10 mouse cellular contexts compared by ENCODE assay signal in the genomic region with DNA sequence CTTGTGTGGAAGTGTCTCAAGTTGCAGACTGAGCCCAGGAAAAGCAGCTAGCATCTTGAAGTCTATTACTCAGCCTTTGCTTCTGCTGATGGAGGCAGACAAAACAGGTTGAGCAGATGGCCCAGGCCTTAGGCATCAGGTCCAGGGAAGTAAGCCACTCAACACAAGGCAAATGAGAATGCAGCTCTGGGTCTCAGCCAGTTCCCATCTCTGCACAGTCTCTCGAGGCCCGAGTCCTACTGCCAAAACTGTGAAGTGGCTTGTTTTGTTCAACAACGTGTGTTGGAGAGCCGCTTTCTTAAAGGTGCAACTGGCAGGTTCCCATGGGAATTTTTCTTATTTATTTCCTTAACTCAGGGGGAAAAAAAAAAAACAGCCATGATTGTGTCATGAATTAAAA.
DNase-seq lines count a peak whose midpoint lies in the region; ATAC-seq and TF ChIP-seq lines count a peak whose summit lies in the region.
"Had no signal": no experiment of that assay in that cellular context is flagged by ENCODE, and none has a peak within 500 bp of the region (broad histone marks: within the 10 kb centered on the region; RNA-seq: fewer than 3 reads in every experiment).

No protein-coding gene starts in this region.

- no peaks in the 10 kb centered on the region; the same call in 1 of the 2 replicates for H3K4me1 ChIP-seq in lung, adult 2 months (ENCODE audit: control insufficient read depth, insufficient read depth, low read length)
- H3K4me1 ChIP-seq in heart, adult 2 months (ENCODE audit: control insufficient read depth, insufficient read depth, low read length) = no peaks in the 10 kb centered on the region

- H3K4me3 ChIP-seq in layer of hippocampus, adult 2 months = no peak overlapping the region
- H3K4me3 ChIP-seq in lung, adult 2 months (replicated peaks; ENCODE audit: extremely low read depth, low read depth, low read length) = no peak overlapping the region
- H3K4me3 ChIP-seq in heart, adult 2 months = no peak overlapping the region
- H3K4me3 ChIP-seq: embryonic facial prominence, embryonic 13.5 days had no signal

- TF ChIP-seq CTCF in layer of hippocampus, adult 2 months (conservative IDR thresholded peaks at IDR 0.05) = no peak
- TF ChIP-seq CTCF in lung, adult 2 months (IDR thresholded peaks at IDR 0.05; ENCODE audit: insufficient read depth, low read length) = no peak
- no peak for TF ChIP-seq CTCF in heart, adult 2 months (IDR thresholded peaks at IDR 0.05)

- H3K79me2 ChIP-seq in heart, adult 2 months (replicated peaks; ENCODE audit: control insufficient read depth, insufficient read depth, low read length) = no peaks in the 10 kb centered on the region

- ATAC-seq in erythroid progenitor cell, adult 5-6 weeks (replicated peaks; ENCODE audit: low FRiP score, poor library complexity, severe bottlenecking) = no peak
- ATAC-seq: Patski had no signal

- H3K27ac ChIP-seq in layer of hippocampus, adult 2 months = peak overlapping the region; percentile 65
- H3K27ac ChIP-seq in heart, adult 2 months = no peak overlapping the region

- no peak for TF ChIP-seq EP300 in heart, adult 2 months (IDR thresholded peaks at IDR 0.05; ENCODE audit: insufficient read depth, low read depth, low read length)

- H3K36me3 ChIP-seq in heart, adult 2 months (ENCODE audit: control insufficient read depth, insufficient read depth, low read length) = no peaks in the 10 kb centered on the region
- H3K36me3 ChIP-seq: embryonic facial prominence, embryonic 13.5 days had no signal

- no peak for TF ChIP-seq POLR2A in lung, adult 2 months (IDR thresholded peaks at IDR 0.05; ENCODE audit: borderline replicate concordance, extremely low read depth, low read depth, low read length)
- TF ChIP-seq POLR2A in heart, adult 2 months (IDR thresholded peaks at IDR 0.05; ENCODE audit: insufficient read depth, low read depth, low read length) = no peak

- intact Hi-C loops in heart, adult 2 months (cut with DNase I) = no loop called here

- no peak overlapping the region for H3K9ac ChIP-seq in heart, adult 2 months (ENCODE audit: low read depth, low read length)
- H3K9ac ChIP-seq: embryonic facial prominence, embryonic 13.5 days had no signal

- 50% methylated on average over 4 of the region's 4 CpGs for WGBS in lung, adult 2 months
- 28% methylated on average over 4 of the region's 4 CpGs for WGBS in heart, adult 2 months

- peak; percentile 68 for DNase-seq in brain, embryonic 18.5 days (ENCODE audit: low read depth, low spot score)
- peak; percentile 94 for DNase-seq in cerebellum, adult 9-10 months
- peak; percentile 75 to 87 for DNase-seq in layer of hippocampus, adult 2 months (ENCODE audit: low spot score in 2 of 2)
- peak; percentile 69 for DNase-seq in lung, adult 2 months
- no peak for DNase-seq in adrenal gland, adult 18-20 months (ENCODE audit: low spot score in 2 of 2)
- no peak for DNase-seq in heart, adult 2 months
- no peak for DNase-seq in thymus, adult 18-20 months

- no peaks in the 10 kb centered on the region for H3K27me3 ChIP-seq in heart, adult 2 months (ENCODE audit: control insufficient read depth, insufficient read depth, low read length)

Comparison
In these comparisons a context has a peak if more than half of its experiments do, and no peak if none do; other contexts are left out.
1. DNase-seq: peak in brain, embryonic 18.5 days (single experiment), cerebellum, adult 9-10 months (single experiment), layer of hippocampus, adult 2 months (2 of 2) and lung, adult 2 months (single experiment); none in adrenal gland, adult 18-20 months (0 of 2), heart, adult 2 months (0 of 2) and thymus, adult 18-20 months (0 of 2).